Mouse (Mus musculus): ENCODE measurements at regions not wholly inside any gene's neighbourhood (a gene's known extent, or its start where the extent isn't known, plus 50 kb on each side); places are given as distances from the start of the nearest gene placed in this dataset.

- no peak for DNase-seq (ENCODE audit: low spot score)
Observed at GRCm38 (mm10) chr7:68945886-68946863, 197.1 kb upstream of the Arrdc4 start.

GRCm38 (mm10) chr7:68930627-68931334 is 181.7 kb upstream of the Arrdc4 start:
- no peak for DNase-seq (ENCODE audit: low spot score)

GRCm38 (mm10) chr7:68929669-68930068 is 180.6 kb upstream of the Arrdc4 start:
- no peak for DNase-seq (ENCODE audit: low spot score)

GRCm38 (mm10) chr7:68925640-68926039 is 176.6 kb upstream of the Arrdc4 start:
- no peak for DNase-seq (ENCODE audit: low spot score)

GRCm38 (mm10) chr7:68918632-68919435 is 169.8 kb upstream of the Arrdc4 start:
- DNase-seq (ENCODE audit: low spot score) = no peak

- DNase-seq (ENCODE audit: low spot score) = no peak
Observed at GRCm38 (mm10) chr7:68917876-68918200, 168.8 kb upstream of the Arrdc4 start.

- DNase-seq (ENCODE audit: low spot score) = no peak
Observed at GRCm38 (mm10) chr7:68917137-68917875, 168.3 kb upstream of the Arrdc4 start.

- no peak for DNase-seq (ENCODE audit: low spot score)
Observed at GRCm38 (mm10) chr7:68915976-68916375, 166.9 kb upstream of the Arrdc4 start.

- no peak for DNase-seq (ENCODE audit: low spot score)
Observed at GRCm38 (mm10) chr7:68914344-68914743, 165.3 kb upstream of the Arrdc4 start.

GRCm38 (mm10) chr7:68911989-68912655 is 163.1 kb upstream of the Arrdc4 start:
- no peak for DNase-seq (ENCODE audit: low spot score)

- no peak for DNase-seq (ENCODE audit: low spot score)
Observed at GRCm38 (mm10) chr7:68911562-68911961, 162.5 kb upstream of the Arrdc4 start.

GRCm38 (mm10) chr7:68909694-68910093 is 160.7 kb upstream of the Arrdc4 start:
- no peak for DNase-seq (ENCODE audit: low spot score)

GRCm38 (mm10) chr7:68908401-68908834 is 159.4 kb upstream of the Arrdc4 start:
- no peak for DNase-seq (ENCODE audit: low spot score)

- DNase-seq (ENCODE audit: low spot score) = no peak
Observed at GRCm38 (mm10) chr7:68907867-68908266, 158.8 kb upstream of the Arrdc4 start.

GRCm38 (mm10) chr7:68906771-68907395 is 157.8 kb upstream of the Arrdc4 start:
- no peak for DNase-seq (ENCODE audit: low spot score)

- DNase-seq (ENCODE audit: low spot score) = no peak
Observed at GRCm38 (mm10) chr7:68905793-68906192, 156.8 kb upstream of the Arrdc4 start.

GRCm38 (mm10) chr7:68886173-68886572 is 137.1 kb upstream of the Arrdc4 start:
- DNase-seq (ENCODE audit: low spot score) = no peak

GRCm38 (mm10) chr7:68873008-68873407 is 124.0 kb upstream of the Arrdc4 start:
- DNase-seq (ENCODE audit: low spot score) = no peak

GRCm38 (mm10) chr7:68864322-68865031 is 115.4 kb upstream of the Arrdc4 start:
- DNase-seq (ENCODE audit: low spot score) = no peak

All from adipocyte (in vitro differentiated cells).